Mouse (Mus musculus) lung, embryonic 14.5 days (tissue): Measurements from ENCODE around the gene Npl. TPM values are rescaled to one million over a fixed set of nuclear protein-coding genes. Genes with fewer than 3 reads are reported as not detected.
A peak's percentile ranks its signal among the peaks of the same experiment; 100 is the strongest.
"Not testable (repeated sequence)": the region's sequence is repeated elsewhere in the genome, so short reads cannot be mapped to it uniquely, and the experiment has no call there.

ENCODE experiments used
- ATAC-seq: fragments of 200-750 bp; cut with Nextera tagmentation; 2 replicates; pipeline ENCODE4 v1.8.0; 2017; ENCODE audit warnings: mild to moderate bottlenecking, moderate TSS enrichment, moderate library complexity; ENCODE audit not compliant: insufficient read depth
- DNase-seq: peaks from one replicate; pipeline ENCODE4 v3.0.0-alpha.2; 2015
- H3K27ac ChIP-seq: fragments of 300-500 bp; sonication (generic); 2 replicates; pipeline ENCODE4 v1.5.1; 2014; ENCODE audit warnings: low read depth, mild to moderate bottlenecking, moderate library complexity
- H3K27me3 ChIP-seq: fragments of 300-500 bp; sonication (generic); 2 replicates; pipeline ENCODE4 v1.6.1; 2014; ENCODE audit warnings: low read length, control low read depth; ENCODE audit not compliant: insufficient read depth
- H3K36me3 ChIP-seq: fragments of 300-500 bp; sonication (generic); 2 replicates; pipeline ENCODE4 v1.6.1; 2014; ENCODE audit warnings: control low read depth; ENCODE audit not compliant: insufficient read depth
- H3K4me1 ChIP-seq: fragments of 300-500 bp; sonication (generic); 2 replicates; pipeline ENCODE4 v1.6.1; 2014; ENCODE audit warnings: antibody characterized with exemption, control low read depth; ENCODE audit not compliant: insufficient read depth
- H3K4me2 ChIP-seq: fragments of 300-500 bp; sonication (generic); 2 replicates; pipeline ENCODE4 v1.6.1; 2014; ENCODE audit warnings: mild to moderate bottlenecking
- H3K4me3 ChIP-seq: fragments of 300-500 bp; sonication (generic); 2 replicates; pipeline ENCODE4 v1.5.1; 2014; ENCODE audit warnings: low read depth, low read length
- H3K9ac ChIP-seq: fragments of 300-500 bp; sonication (generic); 2 replicates; pipeline ENCODE4 v1.6.1; 2014
- H3K9me3 ChIP-seq: fragments of 300-500 bp; sonication (generic); 2 replicates; pipeline ENCODE4 v1.6.1; 2016; ENCODE audit warnings: low read depth, low read length, control low read depth
- CTCF ChIP-seq: IDR thresholded peaks from 2 replicates; pipeline ENCODE4 v1.5.1; 2016; ENCODE audit warnings: antibody characterized with exemption, low read depth
- WGBS: fragments of 180-500 bp; shearing (Covaris S2); extraction: QIAGEN DNeasy Blood & Tissue Kit; methylation state at CpG from one replicate; pipeline ENCODE4 v1.1.7; 2014; 5-methylcytosine and 5-hydroxymethylcytosine counted together
- polyA plus RNA-seq: library from polyadenylated mRNA; unstranded; fragments of >200 nt; fragmentation: Nextera tagmentation; extraction: Ambion mirVana; gene quantifications from 2 replicates; pipeline ENCODE4 v1.2.1, GENCODE M21; 2014

The Npl gene
- polyA plus RNA-seq, 1 experiment from 2014 or later = 8.1 TPM

GRCm38 (mm10) chr1:153489963-153490362, 59.9 kb downstream of the Npl start:
- no peak overlapping the region for H3K4me2 ChIP-seq
- no peak overlapping the region for H3K4me3 ChIP-seq
- no peaks in the 10 kb centered on the region for H3K4me1 ChIP-seq
- no peaks in the 10 kb centered on the region for H3K36me3 ChIP-seq
- H3K9me3 ChIP-seq = no peaks in the 10 kb centered on the region
- TF ChIP-seq CTCF = no peak
- H3K27ac ChIP-seq = no peak overlapping the region
- no peak overlapping the region for H3K9ac ChIP-seq
- DNase-seq = no peak
- no peaks in the 10 kb centered on the region for H3K27me3 ChIP-seq
- WGBS = 78% methylated on average over 4 of the region's 4 CpGs
- no peak for ATAC-seq

- no peak for TF ChIP-seq CTCF
- 59% methylated on average over 2 of the region's 2 CpGs for WGBS
- no peak for DNase-seq
- Histone ChIP-seq H3K36me3 (no peaks in the 10 kb centered on the region), H3K4me2 (no peak overlapping the region), H3K4me1 (no peaks in the 10 kb centered on the region), H3K27ac (no peak overlapping the region), H3K9me3 (no peaks in the 10 kb centered on the region), H3K4me3 (no peak overlapping the region), H3K9ac (no peak overlapping the region), H3K27me3 (no peaks in the 10 kb centered on the region)
- ATAC-seq = no peak
Observed at GRCm38 (mm10) chr1:153489540-153489939, 60.3 kb downstream of the Npl start.

DNA sequence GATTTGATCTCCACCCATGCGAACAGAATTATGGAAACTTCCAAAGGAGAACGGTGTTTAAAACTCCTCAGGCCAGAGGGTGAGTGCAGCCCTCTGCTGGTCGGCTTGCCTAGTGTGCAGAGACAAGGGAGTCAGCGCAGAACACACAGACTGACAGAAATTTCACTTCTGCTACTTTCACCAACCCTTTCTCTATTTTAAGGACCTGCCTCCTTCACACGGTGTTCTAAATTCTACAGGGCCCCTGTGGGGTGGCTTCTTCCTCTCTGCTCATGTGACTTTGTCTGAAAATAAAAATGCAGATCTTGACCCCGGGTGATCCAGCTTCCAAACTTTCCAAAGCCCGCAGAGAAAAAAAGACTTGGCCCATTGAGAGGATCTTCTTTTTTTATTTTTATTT, 60.7 kb downstream of the Npl start:
- Histone ChIP-seq H3K9ac (no peak overlapping the region), H3K9me3 (no peaks in the 10 kb centered on the region), H3K4me3 (no peak overlapping the region), H3K4me1 (no peaks in the 10 kb centered on the region), H3K4me2 (no peak overlapping the region), H3K27ac (no peak overlapping the region), H3K27me3 (no peaks in the 10 kb centered on the region), H3K36me3 (no peaks in the 10 kb centered on the region)
- no peak for TF ChIP-seq CTCF
- ATAC-seq = no peak
- peak; percentile 30 for DNase-seq
- WGBS = 50% methylated on average over 7 of the region's 7 CpGs

DNA sequence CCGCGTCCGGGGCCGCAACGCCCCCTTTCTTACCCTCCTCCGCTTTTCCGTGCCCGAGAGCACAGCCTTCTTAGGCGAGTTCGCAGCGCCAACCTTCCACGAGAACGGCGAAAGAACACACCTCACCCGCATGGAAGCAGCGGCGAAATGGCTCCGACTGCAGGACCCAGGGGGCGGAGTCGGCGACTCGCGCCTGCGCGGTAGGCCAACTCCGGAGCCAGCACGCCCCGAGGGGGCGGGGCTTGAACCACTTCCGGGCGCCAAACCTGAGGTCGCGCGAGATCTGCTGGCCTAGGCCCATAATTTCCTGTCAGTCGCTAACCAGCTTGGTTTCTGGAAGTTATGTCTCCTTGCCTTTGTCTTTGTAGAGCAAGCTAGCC, 62.4 kb downstream of the Npl start, which contains the start of gene Dhx9:
TSS of gene Dhx9 (minus strand) at position 161 of the 380 bp plus-strand sequence.
- peak within 1 kb of the TSS; percentile 100 for H3K4me3 ChIP-seq
- H3K4me2 ChIP-seq = peak within 1 kb of the TSS; percentile 91
- ATAC-seq (peak; percentile 87), DNase-seq (peak; percentile 99)
- no peak for TF ChIP-seq CTCF
- no peaks in the 10 kb centered on the region for H3K4me1 ChIP-seq
- H3K27ac ChIP-seq = peak within 1 kb of the TSS; percentile 93
- no peaks in the 10 kb centered on the region for H3K9me3 ChIP-seq
- H3K36me3 ChIP-seq = peaks cover 7% of the 10 kb centered on the region
- under 1% methylated on average over 35 of the region's 35 CpGs for WGBS
- no peaks in the 10 kb centered on the region for H3K27me3 ChIP-seq
- peak within 1 kb of the TSS; percentile 99 for H3K9ac ChIP-seq

DNA sequence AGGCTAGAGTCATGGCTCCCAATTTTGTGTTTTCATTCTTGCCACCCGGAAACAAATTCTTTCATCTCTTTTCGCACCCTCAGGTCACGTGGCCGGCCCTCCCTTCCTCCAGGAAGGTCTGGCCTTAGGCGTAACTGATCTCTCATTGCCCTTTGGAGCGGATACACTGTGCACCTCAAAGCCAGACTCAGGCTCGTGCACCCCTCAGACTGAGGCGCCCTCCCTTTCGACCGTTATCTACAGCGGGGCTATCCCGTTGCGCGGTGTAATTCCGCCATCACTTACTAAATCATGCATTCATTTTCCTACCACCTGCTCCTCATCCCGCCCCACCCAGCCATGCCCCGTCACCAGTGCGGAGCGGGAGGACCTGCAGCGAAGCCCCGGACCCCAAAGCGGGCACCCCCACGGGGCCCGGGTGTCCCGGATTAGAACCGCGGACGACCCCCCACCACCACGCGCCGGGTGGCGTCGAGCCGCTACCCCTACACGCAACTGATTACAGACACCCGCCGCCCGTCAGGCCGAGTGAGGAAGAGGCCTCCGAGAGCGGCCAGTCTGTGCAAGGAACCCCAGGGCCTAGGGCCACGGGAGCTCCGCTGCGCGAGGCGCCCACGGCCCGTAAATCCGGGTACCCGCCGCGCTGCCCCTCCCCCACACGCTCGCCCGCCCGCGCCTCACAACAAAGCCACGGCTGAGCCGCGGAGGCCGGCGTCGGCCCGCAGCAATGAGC, 62.9 kb downstream of the Npl start:
- Histone ChIP-seq H3K4me1 (no peaks in the 10 kb centered on the region), H3K36me3 (peaks cover 13% of the 10 kb centered on the region), H3K27me3 (no peaks in the 10 kb centered on the region), H3K4me2 (peak overlapping the region; percentile 91), H3K27ac (peak overlapping the region; percentile 93), H3K9ac (peak overlapping the region; percentile 99), H3K4me3 (peak overlapping the region; percentile 100), H3K9me3 (no peaks in the 10 kb centered on the region)
- ATAC-seq = peak; percentile 75
- WGBS = under 1% methylated on average over 64 of the region's 64 CpGs
- DNase-seq = peak; percentile 65
- TF ChIP-seq CTCF = no peak

DNA sequence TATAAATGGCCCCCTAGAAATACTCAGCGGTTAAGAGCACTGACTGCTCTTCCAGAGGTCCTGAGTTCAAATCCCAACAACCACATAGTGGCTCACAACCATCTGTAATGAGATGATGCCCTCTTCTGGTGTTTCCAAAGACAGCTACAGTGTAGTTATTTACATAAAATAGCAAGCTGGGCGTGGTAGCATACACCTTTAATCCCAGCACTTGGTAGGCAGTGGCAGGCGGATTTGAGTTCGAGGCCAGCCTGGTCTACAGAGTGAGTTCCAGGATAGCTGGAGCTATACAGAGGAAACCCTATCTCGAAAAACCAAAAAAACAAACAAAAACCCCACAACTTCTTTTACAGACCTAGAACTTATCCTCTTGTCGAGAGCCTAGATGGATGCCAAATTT, 63.7 kb downstream of the Npl start:
- ATAC-seq, H3K27ac ChIP-seq: not testable (repeated sequence)

GRCm38 (mm10) chr1:153485201-153485796, 64.5 kb downstream of the Npl start:
- Histone ChIP-seq H3K4me3 (peak overlapping the region; percentile 100), H3K4me1 (no peaks in the 10 kb centered on the region), H3K36me3 (peaks cover 29% of the 10 kb centered on the region), H3K9ac (peak overlapping the region; percentile 31), H3K27me3 (no peaks in the 10 kb centered on the region), H3K9me3 (no peaks in the 10 kb centered on the region), H3K27ac (no peak overlapping the region), H3K4me2 (peak overlapping the region; percentile 91)
- 56% methylated on average over 2 of the region's 2 CpGs for WGBS
- ATAC-seq = no peak
- no peak for TF ChIP-seq CTCF
- DNase-seq = peak; percentile 25

More for the DNA sequence above, 63.7 kb downstream of the Npl start:
- not testable (repeated sequence) for DNase-seq, H3K27me3 ChIP-seq, H3K4me1 ChIP-seq, H3K9me3 ChIP-seq
- Histone ChIP-seq H3K4me2 (peak overlapping the region; percentile 91), H3K4me3 (peak overlapping the region; percentile 100), H3K9ac (peak overlapping the region; percentile 99), H3K36me3 (peaks cover 21% of the 10 kb centered on the region)
- WGBS = 5% methylated on average over 6 of the region's 6 CpGs
